Mouse (Mus musculus) frontal cortex, postnatal 14 days (tissue): Measurements from ENCODE around the gene Zbtb32.
A peak's percentile ranks its signal among the peaks of the same experiment; 100 is the strongest.

Source experiments
- DNase-seq, 2 experiments: peaks; one replicate each; pipeline ENCODE4 v3.0.0; 2022; ENCODE audit warnings: low spot score in 2 of 2

Gene Zbtb32

GRCm38 (mm10) chr7:30567555-30567954 is 31.2 kb downstream of the Zbtb32 start:
- no peak for DNase-seq

- no peak for DNase-seq
These were observed 32.7 kb downstream of the Zbtb32 start for GRCm38 (mm10) chr7:30566033-30566432.

GRCm38 (mm10) chr7:30564970-30565571 is 33.6 kb downstream of the Zbtb32 start, which contains the start of gene Igflr1:
TSS of gene Igflr1 (plus strand) at chr7:30565427.
- DNase-seq, result no peak

- DNase-seq, result no peak
These were observed 34.8 kb downstream of the Zbtb32 start for GRCm38 (mm10) chr7:30563906-30564280.

- DNase-seq, result peak; percentile 89 to 92
These were observed 35.4 kb downstream of the Zbtb32 start, which contains the start of the genes U2af1l4, Gm49396 and Psenen for GRCm38 (mm10) chr7:30563117-30563905. TSS of gene U2af1l4 (plus strand) at chr7:30563301. TSS of gene Gm49396 (plus strand) at chr7:30563344. TSS of gene Psenen (minus strand) at chr7:30563627.

GRCm38 (mm10) chr7:30562526-30563116 is 36.1 kb downstream of the Zbtb32 start:
- peak in 1 of 2 experiments; percentile 50 for DNase-seq

- DNase-seq, result no peak
These were observed 38.4 kb downstream of the Zbtb32 start for GRCm38 (mm10) chr7:30560296-30560695.

GRCm38 (mm10) chr7:30559443-30559954 is 39.2 kb downstream of the Zbtb32 start, which contains the start of gene Lin37:
TSS of gene Lin37 (minus strand) at chr7:30559838.
- DNase-seq, result peak; percentile 96 to 98

GRCm38 (mm10) chr7:30558656-30559442 is 39.9 kb downstream of the Zbtb32 start:
- DNase-seq, result no peak

GRCm38 (mm10) chr7:30557901-30558514 is 40.7 kb downstream of the Zbtb32 start:
- no peak for DNase-seq

GRCm38 (mm10) chr7:30556894-30557536 is 41.7 kb downstream of the Zbtb32 start:
- DNase-seq, result no peak

GRCm38 (mm10) chr7:30553810-30554584 is 44.7 kb downstream of the Zbtb32 start:
- DNase-seq, result no peak

- DNase-seq, result no peak
These were observed 45.6 kb downstream of the Zbtb32 start for GRCm38 (mm10) chr7:30553021-30553589.

GRCm38 (mm10) chr7:30552102-30553020 is 46.3 kb downstream of the Zbtb32 start, which contains the start of the genes Hspb6 and Proser3:
TSS of gene Hspb6 (plus strand) at chr7:30552178.
TSS of gene Proser3 (minus strand) at chr7:30552299.
- DNase-seq, result peak; percentile 93 to 95

GRCm38 (mm10) chr7:30551445-30552101 is 47.1 kb downstream of the Zbtb32 start:
- no peak for DNase-seq

GRCm38 (mm10) chr7:30550603-30551002 is 48.1 kb downstream of the Zbtb32 start:
- no peak for DNase-seq

GRCm38 (mm10) chr7:30549880-30550279 is 48.8 kb downstream of the Zbtb32 start:
- DNase-seq, result no peak

- no peak for DNase-seq
These were observed 54.4 kb downstream of the Zbtb32 start for GRCm38 (mm10) chr7:30544327-30544726.
